Mouse (Mus musculus) hindbrain, postnatal 0 days (tissue): ENCODE data around the gene Ubxn11. TPM values are rescaled to one million over a fixed set of nuclear protein-coding genes. Genes with fewer than 3 reads are reported as not detected.

Experiments used
- ATAC-seq: fragments of 200-750 bp; cut with Nextera tagmentation; 2 replicates; pipeline ENCODE4 v1.8.0; 2017; ENCODE audit warnings: mild to moderate bottlenecking, moderate TSS enrichment, moderate library complexity
- DNase-seq: peaks from one replicate; pipeline ENCODE4 v3.0.0-alpha.2; 2015; ENCODE audit warnings: low spot score
- H3K27ac ChIP-seq: fragments of 300-500 bp; sonication (generic); 2 replicates; pipeline ENCODE4 v1.5.1; 2014; ENCODE audit warnings: mild to moderate bottlenecking
- H3K27me3 ChIP-seq: fragments of 300-500 bp; sonication (generic); 2 replicates; pipeline ENCODE4 v1.6.1; 2014; ENCODE audit warnings: low read length, mixed read lengths; ENCODE audit not compliant: insufficient read depth
- H3K36me3 ChIP-seq: fragments of 300-500 bp; sonication (generic); 2 replicates; pipeline ENCODE4 v1.6.1; 2014; ENCODE audit warnings: low read length, mixed read lengths; ENCODE audit not compliant: insufficient read depth
- H3K4me1 ChIP-seq: fragments of 300-500 bp; sonication (generic); 2 replicates; pipeline ENCODE4 v1.6.1; 2014; ENCODE audit warnings: antibody characterized with exemption, low read length, mixed read lengths; ENCODE audit not compliant: insufficient read depth
- H3K4me2 ChIP-seq: fragments of 300-500 bp; sonication (generic); 2 replicates; pipeline ENCODE4 v1.6.1; 2014; ENCODE audit warnings: low read depth, mild to moderate bottlenecking, low read length, moderate library complexity, mixed read lengths
- H3K4me3 ChIP-seq: fragments of 300-500 bp; sonication (generic); 2 replicates; pipeline ENCODE4 v1.5.1; 2014; ENCODE audit warnings: low read length
- H3K9ac ChIP-seq: fragments of 300-500 bp; sonication (generic); replicated peaks from 2 replicates; pipeline ENCODE4 v1.6.1; 2014; ENCODE audit warnings: mild to moderate bottlenecking, low read length, moderate library complexity, mixed read lengths
- H3K9me3 ChIP-seq: fragments of 300-500 bp; sonication (generic); 2 replicates; pipeline ENCODE4 v1.6.1; 2016; ENCODE audit warnings: low read length, mixed read lengths
- CTCF ChIP-seq: IDR thresholded peaks from 2 replicates; pipeline ENCODE4 v1.5.1; 2016; ENCODE audit warnings: antibody characterized with exemption, control low read depth, low read depth
- WGBS: fragments of 180-500 bp; shearing (Covaris S2); extraction: QIAGEN DNeasy Blood & Tissue Kit; methylation state at CpG from one replicate; pipeline ENCODE4 v1.1.7; 2014; 5-methylcytosine and 5-hydroxymethylcytosine counted together
- polyA plus RNA-seq: library from polyadenylated mRNA; unstranded; fragments of >200 nt; fragmentation: Nextera tagmentation; extraction: Ambion mirVana; gene quantifications from 2 replicates; pipeline ENCODE4 v1.2.1, GENCODE M21; 2015
- total RNA-seq: library from RNA; depleted of rRNA; stranded (reverse); fragments of >200 nt; gene quantifications from 2 replicates; pipeline ENCODE4 v1.2.3, GENCODE M21; 2014

Gene Ubxn11
- total and polyA plus RNA-seq, 2 experiments from 2014 or later, result 8.9 to 14.0 TPM

- H3K4me1 ChIP-seq, result no peaks in the 10 kb centered on the region
- no peaks in the 10 kb centered on the region for H3K9me3 ChIP-seq
- no peak for ATAC-seq
- no peak for TF ChIP-seq CTCF
- H3K4me2 ChIP-seq, result no peak overlapping the region
- no peaks in the 10 kb centered on the region for H3K27me3 ChIP-seq
- H3K4me3 ChIP-seq, result no peak overlapping the region
- H3K9ac ChIP-seq, result no peak overlapping the region
- H3K36me3 ChIP-seq, result no peaks in the 10 kb centered on the region
- no peak for DNase-seq
- H3K27ac ChIP-seq, result no peak overlapping the region
- 75% methylated on average over 8 of the region's 8 CpGs for WGBS
Measured at GRCm38 (mm10) chr4:134117012-134117411, 14.6 kb downstream of the Ubxn11 start.

- no peak for DNase-seq
Measured at GRCm38 (mm10) chr4:134118126-134118800, 15.9 kb downstream of the Ubxn11 start.

GRCm38 (mm10) chr4:134119042-134119441, 16.7 kb downstream of the Ubxn11 start:
- 81% methylated on average over 5 of the region's 5 CpGs for WGBS
- Histone ChIP-seq H3K4me3 (no peak overlapping the region), H3K36me3 (no peaks in the 10 kb centered on the region), H3K27me3 (no peaks in the 10 kb centered on the region), H3K4me2 (no peak overlapping the region), H3K9me3 (no peaks in the 10 kb centered on the region), H3K27ac (no peak overlapping the region), H3K4me1 (no peaks in the 10 kb centered on the region), H3K9ac (no peak overlapping the region)
- DNase-seq (no peak), ATAC-seq (no peak)
- no peak for TF ChIP-seq CTCF

More at GRCm38 (mm10) chr4:134118126-134118800, 15.9 kb downstream of the Ubxn11 start:
- H3K4me1 ChIP-seq, result no peaks in the 10 kb centered on the region
- H3K9me3 ChIP-seq, result no peaks in the 10 kb centered on the region
- H3K36me3 ChIP-seq, result no peaks in the 10 kb centered on the region
- no peak overlapping the region for H3K27ac ChIP-seq
- no peak for ATAC-seq
- H3K4me3 ChIP-seq, result no peak overlapping the region
- TF ChIP-seq CTCF, result no peak
- no peaks in the 10 kb centered on the region for H3K27me3 ChIP-seq
- 66% methylated on average over 14 of the region's 14 CpGs for WGBS
- H3K4me2 ChIP-seq, result no peak overlapping the region
- H3K9ac ChIP-seq, result no peak overlapping the region

DNA sequence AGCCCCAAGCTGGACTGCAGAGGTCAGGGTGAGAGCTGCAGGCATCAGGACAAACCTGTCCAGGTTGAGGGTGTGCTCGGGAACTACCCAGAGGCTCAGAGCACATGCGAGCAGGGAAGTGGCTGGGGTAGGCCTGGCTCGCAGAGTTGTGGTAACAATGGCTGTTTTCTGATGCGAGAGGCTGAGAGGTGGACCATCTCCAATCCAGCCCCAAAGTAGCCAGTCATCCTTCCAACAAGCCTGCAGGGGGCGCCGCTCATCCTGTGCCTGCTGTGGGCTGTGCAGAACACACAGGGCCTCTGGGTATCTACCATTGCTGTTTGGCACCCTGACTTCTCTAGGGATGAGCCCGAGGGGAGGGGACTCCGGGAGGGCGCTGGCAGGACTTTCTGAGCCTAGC, 17.3 kb downstream of the Ubxn11 start:
- WGBS, result 58% methylated on average over 9 of the region's 9 CpGs
- Histone ChIP-seq H3K36me3 (no peaks in the 10 kb centered on the region), H3K9me3 (no peaks in the 10 kb centered on the region), H3K4me3 (no peak overlapping the region), H3K4me1 (0 out of 2 replicates have a peak, but pooled peaks cover 3% of the 10 kb centered on the region), H3K9ac (no peak overlapping the region), H3K4me2 (no peak overlapping the region), H3K27me3 (no peaks in the 10 kb centered on the region), H3K27ac (no peak overlapping the region)
- ATAC-seq (no peak), DNase-seq (no peak)
- peak; percentile 49 for TF ChIP-seq CTCF

- Histone ChIP-seq H3K36me3 (no peaks in the 10 kb centered on the region), H3K27me3 (no peaks in the 10 kb centered on the region), H3K4me3 (no peak overlapping the region), H3K4me2 (no peak overlapping the region), H3K27ac (no peak overlapping the region), H3K4me1 (0 out of 2 replicates have a peak, but pooled peaks cover 3% of the 10 kb centered on the region), H3K9ac (no peak overlapping the region), H3K9me3 (no peaks in the 10 kb centered on the region)
- DNase-seq (no peak), ATAC-seq (no peak)
- no peak for TF ChIP-seq CTCF
- WGBS, result 79% methylated on average over 6 of the region's 6 CpGs
Measured at GRCm38 (mm10) chr4:134120192-134120805, 17.9 kb downstream of the Ubxn11 start.

DNA sequence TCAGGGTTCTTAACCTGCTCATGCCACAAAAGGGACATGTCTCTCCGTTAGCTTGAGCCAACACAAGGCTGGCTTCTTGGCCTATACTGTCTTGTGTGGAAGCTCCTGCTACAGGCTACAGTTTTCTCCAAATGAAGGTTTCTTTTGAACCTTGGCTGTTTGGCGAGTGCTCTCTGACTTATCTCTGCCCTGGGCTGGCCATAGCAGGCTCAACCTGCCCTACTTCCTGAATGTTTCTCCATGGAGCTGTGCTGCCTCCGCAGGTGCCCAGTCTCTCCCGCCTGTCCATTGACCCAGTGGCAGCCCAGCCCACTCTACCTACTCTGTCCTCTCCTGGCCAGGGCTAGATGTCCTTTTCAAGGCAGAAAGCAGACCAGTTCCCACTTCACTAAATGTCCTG, 18.5 kb downstream of the Ubxn11 start:
- 86% methylated on average over 4 of the region's 4 CpGs for WGBS
- ATAC-seq, result no peak
- DNase-seq, result no peak
- no peak overlapping the region for H3K9ac ChIP-seq
- TF ChIP-seq CTCF, result no peak
- H3K27me3 ChIP-seq, result no peaks in the 10 kb centered on the region
- H3K4me2 ChIP-seq, result no peak overlapping the region
- no peak overlapping the region for H3K4me3 ChIP-seq
- no peaks in the 10 kb centered on the region for H3K36me3 ChIP-seq
- no peak overlapping the region for H3K27ac ChIP-seq
- H3K9me3 ChIP-seq, result no peaks in the 10 kb centered on the region
- 0 out of 2 replicates have a peak, but pooled peaks cover 3% of the 10 kb centered on the region for H3K4me1 ChIP-seq

DNA sequence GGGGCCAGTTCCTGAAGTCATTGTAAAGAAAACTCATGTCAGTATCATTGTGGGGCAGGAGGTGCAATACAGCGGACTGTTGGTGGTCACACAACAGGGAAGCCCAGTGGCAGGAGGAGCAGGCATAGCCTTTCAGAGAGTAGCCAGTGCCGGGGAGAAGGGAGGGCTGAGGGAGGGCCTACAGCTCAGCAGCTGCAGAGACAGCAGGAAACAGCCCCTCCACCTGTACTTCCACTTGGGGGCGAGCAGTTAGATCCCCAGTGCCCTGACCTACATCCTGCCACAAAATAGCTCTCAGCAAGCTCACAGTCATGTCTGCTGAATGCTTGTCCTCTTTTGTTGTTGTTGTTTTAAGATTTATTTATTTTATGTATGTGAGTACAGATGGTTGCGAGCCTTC, 19.2 kb downstream of the Ubxn11 start:
- ATAC-seq, result no peak
- Histone ChIP-seq H3K36me3 (no peaks in the 10 kb centered on the region), H3K4me3 (no peak overlapping the region), H3K9me3 (no peaks in the 10 kb centered on the region), H3K27me3 (no peaks in the 10 kb centered on the region), H3K4me1 (0 out of 2 replicates have a peak, but pooled peaks cover 5% of the 10 kb centered on the region), H3K9ac (no peak overlapping the region), H3K27ac (no peak overlapping the region), H3K4me2 (no peak overlapping the region)
- 46% methylated on average over 4 of the region's 4 CpGs for WGBS
- TF ChIP-seq CTCF, result no peak
- DNase-seq, result no peak
